Mouse (Mus musculus) activated CD4-positive, CD25-positive, alpha-beta regulatory T cell, adult 4 months (primary cell): ENCODE results near the gene C1rb. TPM values are rescaled to one million over a fixed set of nuclear protein-coding genes. Genes with fewer than 3 reads are reported as not detected.
"Not testable (repeated sequence)": the region's sequence is repeated elsewhere in the genome, so short reads cannot be mapped to it uniquely, and the experiment has no call there.

ENCODE experiments used
- ATAC-seq: one replicate; pipeline ENCODE4 v1.8.0; 2017
- polyA plus RNA-seq, 2 experiments: library from polyadenylated mRNA; unstranded; fragments of 100-300 nt; shearing (Covaris generic); gene quantifications; one replicate each; pipeline ENCODE4 v1.2.1; 2017

Gene C1rb
- polyA plus RNA-seq, 2 experiments from 2014 or later = not detected

DNA sequence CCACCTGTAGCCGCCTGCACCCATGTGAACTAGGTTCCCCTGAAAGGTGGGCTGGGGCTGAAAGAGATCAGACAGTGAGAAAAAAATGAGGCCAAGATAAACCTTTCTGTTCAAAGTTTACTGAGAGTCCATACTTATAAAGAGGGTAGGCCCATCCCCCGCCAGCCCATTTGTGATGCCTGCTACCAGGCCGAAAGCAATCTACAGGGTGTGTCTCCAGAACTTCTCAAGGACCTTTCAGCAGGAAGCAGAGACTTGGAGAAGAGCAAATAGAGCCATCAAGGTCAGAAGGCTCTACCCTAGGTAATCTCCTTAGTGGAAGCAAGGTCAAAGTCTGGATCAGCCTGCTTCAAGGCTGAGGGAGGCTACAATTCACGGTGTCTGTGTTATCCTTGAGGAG, 31.9 kb downstream of the C1rb start:
- ATAC-seq = no peak

DNA sequence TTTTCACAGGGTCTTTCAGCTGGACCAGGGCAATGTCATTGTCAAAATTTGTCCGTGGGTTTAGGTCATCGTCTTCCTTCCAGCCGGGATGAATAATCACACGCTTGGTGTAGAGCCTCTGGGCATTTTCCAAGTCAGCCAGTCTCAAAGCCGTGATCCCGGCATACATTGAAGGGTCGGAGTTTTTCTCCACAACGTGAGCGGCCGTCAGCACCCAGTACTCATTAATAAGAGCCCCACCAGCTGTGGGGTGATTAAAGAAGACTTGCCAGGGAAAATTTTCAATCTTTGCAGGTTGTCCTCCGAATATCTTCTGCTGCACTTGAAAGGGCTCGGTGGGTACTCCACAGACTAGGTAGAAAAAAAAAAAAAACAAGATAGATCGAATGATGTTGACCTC, 55.5 kb downstream of the C1rb start:
- ATAC-seq = no peak

DNA sequence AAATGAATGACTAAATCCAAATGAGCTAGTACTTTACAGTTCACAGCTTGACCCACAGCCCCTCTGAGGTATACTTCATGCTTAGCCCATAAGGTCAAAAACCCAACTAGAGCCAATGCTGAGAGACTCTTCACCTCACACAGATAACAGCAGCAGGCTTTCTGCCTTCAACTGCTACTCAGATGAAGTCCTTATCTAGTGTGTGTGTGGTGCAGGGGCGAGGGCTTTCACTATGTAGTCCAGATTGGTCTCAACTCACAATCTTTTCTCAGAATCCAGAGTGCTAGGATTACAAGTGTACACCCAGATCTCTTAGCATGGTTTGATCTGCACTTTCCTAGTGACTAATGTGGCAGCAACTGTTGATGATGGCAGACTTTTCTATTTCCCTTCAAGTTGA, 56.1 kb downstream of the C1rb start:
- ATAC-seq = not testable (repeated sequence)

DNA sequence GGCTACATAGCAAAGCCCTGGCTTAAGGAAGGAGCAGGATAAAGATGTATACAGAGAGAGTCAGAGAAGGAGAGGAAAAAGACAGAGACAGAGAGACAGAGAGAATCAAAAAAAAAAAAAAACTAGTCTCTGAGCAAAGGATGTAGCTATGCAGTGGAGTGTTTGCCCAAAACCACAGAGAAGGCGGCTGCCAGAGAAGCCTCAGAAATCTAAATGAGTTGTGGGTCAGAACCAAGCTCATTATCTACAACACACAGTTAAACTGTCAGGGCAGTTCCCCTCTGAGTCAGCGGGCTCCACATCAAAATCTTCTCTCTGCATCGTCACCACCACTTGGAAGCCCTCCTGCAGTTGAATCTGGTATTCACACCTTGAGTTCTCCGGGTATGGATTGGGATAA, 60.7 kb downstream of the C1rb start:
- ATAC-seq = no peak

Other genes starting within 250 kb of the C1rb start
- 10 to 100 TPM in 1 of 2 experiments, 1 to 10 TPM in 1; 6.9 to 11.6 TPM for gene Pex5, start 155.2 kb upstream of the C1rb start, polyA plus RNA-seq
- not detected for gene Clstn3, start 105.5 kb upstream of the C1rb start, polyA plus RNA-seq
- not detected for gene C1rl, start 77.2 kb upstream of the C1rb start, polyA plus RNA-seq
- gene C1ra, start 57.9 kb upstream of the C1rb start, polyA plus RNA-seq = under 1 TPM in 1 of 2 experiments, not detected in 1; 0.57 TPM
- gene C1s1, start 27.9 kb upstream of the C1rb start, polyA plus RNA-seq = not detected
- not detected for gene C1s2, start 65.8 kb downstream of the C1rb start, polyA plus RNA-seq
- gene Lpcat3, start 92.7 kb downstream of the C1rb start, polyA plus RNA-seq = 10 to 100 TPM; 24.3 to 25.9 TPM
- gene Emg1, start 141.9 kb downstream of the C1rb start, polyA plus RNA-seq = 100 to 1,000 TPM; 401 to 440 TPM
- gene Phb2, start 142.0 kb downstream of the C1rb start, polyA plus RNA-seq = 10 to 100 TPM; 72.2 to 87.3 TPM
- 100 to 1,000 TPM; 138 to 144 TPM for gene Ptpn6, start 168.4 kb downstream of the C1rb start, polyA plus RNA-seq
- gene Grcc10, start 171.1 kb downstream of the C1rb start, polyA plus RNA-seq = 100 to 1,000 TPM; 529 to 630 TPM
- gene Gm45234, start 185.7 kb downstream of the C1rb start, polyA plus RNA-seq = not detected
- 1 to 10 TPM; 3.3 to 5.7 TPM for gene Atn1, start 186.2 kb downstream of the C1rb start, polyA plus RNA-seq
- gene Eno2, start 199.4 kb downstream of the C1rb start, polyA plus RNA-seq = 1 to 10 TPM; 4.4 to 4.7 TPM
- under 1 TPM; 0.61 to 0.73 TPM for gene Lrrc23, start 209.4 kb downstream of the C1rb start, polyA plus RNA-seq
- 1 to 10 TPM; 1.5 to 2.1 TPM for gene Spsb2, start 238.4 kb downstream of the C1rb start, polyA plus RNA-seq
- gene Tpi1, start 244.0 kb downstream of the C1rb start, polyA plus RNA-seq = 10 to 100 TPM; 68.9 to 93.3 TPM